11 mouse cellular contexts compared by ENCODE assay signal in genomic region chr2:74732513-74733316, GRCm38 (mm10). TPM values are rescaled to one million over a fixed set of nuclear protein-coding genes. Genes with fewer than 3 reads are reported as not detected.
DNase-seq lines count a peak whose midpoint lies in the region; ATAC-seq and TF ChIP-seq lines count a peak whose summit lies in the region.
"Had no signal": no experiment of that assay in that cellular context is flagged by ENCODE, and none has a peak within 500 bp of the region (broad histone marks: within the 10 kb centered on the region; RNA-seq: fewer than 3 reads in every experiment).

No protein-coding gene starts in this region.

- WGBS in forebrain, embryonic 12.5 days, result 1% methylated on average over 52 of the region's 52 CpGs
- 1% methylated on average over 48 of the region's 52 CpGs for WGBS in forebrain, postnatal 0 days
- WGBS in lung, embryonic 15.5 days, result under 1% methylated on average over 52 of the region's 52 CpGs
- WGBS in lung, postnatal 0 days, result 2% methylated on average over 42 of the region's 52 CpGs
- WGBS in stomach, embryonic 16.5 days, result 4% methylated on average over 52 of the region's 52 CpGs

- H3K36me3 ChIP-seq in forebrain, embryonic 12.5 days (replicated peaks), result no peaks in the 10 kb centered on the region
- no peaks in the 10 kb centered on the region for H3K36me3 ChIP-seq in forebrain, postnatal 0 days (ENCODE audit: insufficient read depth)
- no peaks in the 10 kb centered on the region for H3K36me3 ChIP-seq in lung, embryonic 15.5 days
- H3K36me3 ChIP-seq in lung, postnatal 0 days (ENCODE audit: insufficient read depth, low read length), result no peaks in the 10 kb centered on the region
- no peaks in the 10 kb centered on the region for H3K36me3 ChIP-seq in stomach, embryonic 16.5 days (ENCODE audit: control insufficient read depth, insufficient read depth, low read length)

- peaks cover 98% of the 10 kb centered on the region for H3K27me3 ChIP-seq in forebrain, embryonic 12.5 days
- H3K27me3 ChIP-seq in forebrain, postnatal 0 days (ENCODE audit: insufficient read depth, low read length), result peaks cover 88% of the 10 kb centered on the region
- H3K27me3 ChIP-seq in lung, embryonic 15.5 days, result peaks cover 99% of the 10 kb centered on the region
- peaks cover 90% of the 10 kb centered on the region for H3K27me3 ChIP-seq in lung, postnatal 0 days (replicated peaks; ENCODE audit: insufficient read depth, low read length)
- peaks cover 91% of the 10 kb centered on the region for H3K27me3 ChIP-seq in stomach, embryonic 16.5 days (ENCODE audit: control insufficient read depth, insufficient read depth, low read length)

- no peak overlapping the region for H3K27ac ChIP-seq in forebrain, embryonic 12.5 days
- H3K27ac ChIP-seq in forebrain, postnatal 0 days (ENCODE audit: low read depth, low read length), result no peak overlapping the region
- no peak overlapping the region for H3K27ac ChIP-seq in lung, embryonic 15.5 days
- H3K27ac ChIP-seq in lung, postnatal 0 days (ENCODE audit: low read length), result no peak overlapping the region
- no peak overlapping the region for H3K27ac ChIP-seq in stomach, embryonic 16.5 days (ENCODE audit: low read length)

- H3K9ac ChIP-seq in forebrain, embryonic 12.5 days, result no peak overlapping the region
- H3K9ac ChIP-seq in forebrain, postnatal 0 days, result no peak overlapping the region
- H3K9ac ChIP-seq in lung, embryonic 15.5 days, result no peak overlapping the region
- no peak overlapping the region for H3K9ac ChIP-seq in lung, postnatal 0 days (replicated peaks; ENCODE audit: low read depth)
- H3K9ac ChIP-seq in stomach, embryonic 16.5 days (ENCODE audit: low read length), result no peak overlapping the region

- 0 out of 2 replicates have a peak, but pooled peaks cover 14% of the 10 kb centered on the region for H3K4me1 ChIP-seq in forebrain, embryonic 12.5 days
- no peaks in the 10 kb centered on the region for H3K4me1 ChIP-seq in forebrain, postnatal 0 days (ENCODE audit: insufficient read depth)
- H3K4me1 ChIP-seq in lung, embryonic 15.5 days, result peaks cover 12% of the 10 kb centered on the region; the same call in 1 of the 2 replicates
- no peaks in the 10 kb centered on the region for H3K4me1 ChIP-seq in lung, postnatal 0 days (ENCODE audit: insufficient read depth, low read depth, low read length)
- no peaks in the 10 kb centered on the region for H3K4me1 ChIP-seq in stomach, embryonic 16.5 days (ENCODE audit: control insufficient read depth, insufficient read depth, low read length)

- 0 out of 2 replicates have a peak overlapping the region, but pooled peaks have one; percentile 4 for H3K4me3 ChIP-seq in forebrain, embryonic 12.5 days (replicated peaks)
- no peak overlapping the region for H3K4me3 ChIP-seq in forebrain, postnatal 0 days (ENCODE audit: low read depth, low read length)
- H3K4me3 ChIP-seq in lung, embryonic 15.5 days, result peak overlapping the region; percentile 8; the same call in 1 of the 2 replicates
- H3K4me3 ChIP-seq in lung, postnatal 0 days (ENCODE audit: low read depth, low read length), result no peak overlapping the region; the same call in 1 of the 2 replicates
- H3K4me3 ChIP-seq in stomach, embryonic 16.5 days (replicated peaks; ENCODE audit: low read length), result peak overlapping the region; percentile 9

- TF ChIP-seq EP300 in lung, postnatal 0 days (IDR thresholded peaks at IDR 0.05), result no peak

- ATAC-seq in forebrain, embryonic 12.5 days (ENCODE audit: low FRiP score), result no peak
- ATAC-seq in forebrain, postnatal 0 days, result no peak
- no peak for ATAC-seq in lung, embryonic 15.5 days (ENCODE audit: borderline replicate concordance, extremely low read depth, low FRiP score, low TSS enrichment)
- no peak for ATAC-seq in lung, postnatal 0 days
- ATAC-seq in stomach, embryonic 16.5 days (ENCODE audit: insufficient read depth, low FRiP score), result no peak
- ATAC-seq in CD4-positive, CD25-positive, alpha-beta regulatory T cell, adult 4 months, result no peak

- H3K4me2 ChIP-seq in forebrain, embryonic 12.5 days, result no peak overlapping the region
- no peak overlapping the region for H3K4me2 ChIP-seq in forebrain, postnatal 0 days (ENCODE audit: low read depth)
- H3K4me2 ChIP-seq in lung, embryonic 15.5 days, result 0 out of 2 replicates have a peak overlapping the region, but pooled peaks have one; percentile 10
- H3K4me2 ChIP-seq in lung, postnatal 0 days (replicated peaks; ENCODE audit: low read depth, low read length), result no peak overlapping the region
- peak overlapping the region; percentile 23 for H3K4me2 ChIP-seq in stomach, embryonic 16.5 days (ENCODE audit: low read depth, low read length)

- DNase-seq in forebrain, postnatal 0 days, result no peak
- no peak for DNase-seq in lung, postnatal 0 days (ENCODE audit: low spot score)
- peak; percentile 56 for DNase-seq in kidney, postnatal 10 days
- DNase-seq in left cerebral cortex, postnatal 14 days (ENCODE audit: low spot score in 2 of 2), result no peak
- DNase-seq: cerebellum, adult 11 months had no signal

- no peaks in the 10 kb centered on the region for H3K9me3 ChIP-seq in forebrain, embryonic 12.5 days
- no peaks in the 10 kb centered on the region for H3K9me3 ChIP-seq in forebrain, postnatal 0 days (ENCODE audit: low read length)
- no peaks in the 10 kb centered on the region for H3K9me3 ChIP-seq in lung, embryonic 15.5 days
- no peaks in the 10 kb centered on the region for H3K9me3 ChIP-seq in lung, postnatal 0 days (ENCODE audit: low read length)
- no peaks in the 10 kb centered on the region for H3K9me3 ChIP-seq in stomach, embryonic 16.5 days (replicated peaks; ENCODE audit: control insufficient read depth, low read length)

- intact Hi-C loops in left cerebral cortex, postnatal 14 days (cut with DNase I), result no loop called here

- TF ChIP-seq CTCF in forebrain, postnatal 0 days (IDR thresholded peaks at IDR 0.05; ENCODE audit: low read depth), result no peak
- no peak for TF ChIP-seq CTCF in lung, postnatal 0 days (IDR thresholded peaks at IDR 0.05)

RNA-seq across cellular contexts. Expression of gene Gm28230, which starts 6.2 kb away (rescaled TPM):
- polyA plus RNA-seq in forebrain, embryonic 12.5 days (2016; fragmentation: Nextera tagmentation; extraction: Ambion mirVana), result not detected in 2 replicates
- total RNA-seq in forebrain, postnatal 0 days (2014; rRNA removed), result not detected in 2 replicates
- polyA plus RNA-seq in forebrain, postnatal 0 days (2015; fragmentation: Nextera tagmentation; extraction: Ambion mirVana), result not detected in 2 replicates
- 0.05 TPM in 1 of 2 replicates, not detected in the other for polyA plus RNA-seq in lung, embryonic 15.5 days (2015; fragmentation: Nextera tagmentation; extraction: Ambion mirVana)
- not detected in 2 replicates for polyA plus RNA-seq in lung, postnatal 0 days (2015; fragmentation: Nextera tagmentation; extraction: Ambion mirVana)
- polyA plus RNA-seq in stomach, embryonic 16.5 days (2015; fragmentation: Nextera tagmentation; extraction: Ambion mirVana), result 0.10 and 0.13 TPM in 2 replicates
- not detected for total RNA-seq in left cerebral cortex, postnatal 14 days (2021)
- polyA plus RNA-seq in CD4-positive, CD25-positive, alpha-beta regulatory T cell, adult 4 months (2017; shearing (Covaris generic)), result not detected
- polyA plus RNA-seq: C2C12; liver, embryonic 16.5 days had no signal

RNA-seq across cellular contexts. Expression of gene Hoxd4, which starts 21.0 kb away (rescaled TPM):
- not detected in 2 replicates for polyA plus RNA-seq in forebrain, embryonic 12.5 days (2016; fragmentation: Nextera tagmentation; extraction: Ambion mirVana)
- not detected in 2 replicates for total RNA-seq in forebrain, postnatal 0 days (2014; rRNA removed)
- not detected in 2 replicates for polyA plus RNA-seq in forebrain, postnatal 0 days (2015; fragmentation: Nextera tagmentation; extraction: Ambion mirVana)
- 0.19 TPM in 1 of 2 replicates, not detected in the other for polyA plus RNA-seq in lung, embryonic 15.5 days (2015; fragmentation: Nextera tagmentation; extraction: Ambion mirVana)
- not detected in 2 replicates for polyA plus RNA-seq in lung, postnatal 0 days (2015; fragmentation: Nextera tagmentation; extraction: Ambion mirVana)
- 0.29 and 0.39 TPM in 2 replicates for polyA plus RNA-seq in stomach, embryonic 16.5 days (2015; fragmentation: Nextera tagmentation; extraction: Ambion mirVana)
- total RNA-seq in left cerebral cortex, postnatal 14 days (2021), result not detected
- polyA plus RNA-seq in CD4-positive, CD25-positive, alpha-beta regulatory T cell, adult 4 months (2017; shearing (Covaris generic)), result not detected
- polyA plus RNA-seq: C2C12; liver, embryonic 16.5 days had no signal

RNA-seq across cellular contexts. Expression of gene Hoxd3, which starts 21.0 kb away (rescaled TPM):
- polyA plus RNA-seq in forebrain, embryonic 12.5 days (2016; fragmentation: Nextera tagmentation; extraction: Ambion mirVana), result not detected in 2 replicates
- total RNA-seq in forebrain, postnatal 0 days (2014; rRNA removed), result not detected in 2 replicates
- not detected in 2 replicates for polyA plus RNA-seq in forebrain, postnatal 0 days (2015; fragmentation: Nextera tagmentation; extraction: Ambion mirVana)
- polyA plus RNA-seq in lung, embryonic 15.5 days (2015; fragmentation: Nextera tagmentation; extraction: Ambion mirVana), result 0.16 and 0.67 TPM in 2 replicates
- polyA plus RNA-seq in lung, postnatal 0 days (2015; fragmentation: Nextera tagmentation; extraction: Ambion mirVana), result not detected in 2 replicates
- polyA plus RNA-seq in stomach, embryonic 16.5 days (2015; fragmentation: Nextera tagmentation; extraction: Ambion mirVana), result 7.4 and 9.2 TPM in 2 replicates
- not detected for total RNA-seq in left cerebral cortex, postnatal 14 days (2021)
- not detected for polyA plus RNA-seq in CD4-positive, CD25-positive, alpha-beta regulatory T cell, adult 4 months (2017; shearing (Covaris generic))
- polyA plus RNA-seq: C2C12 had no signal

RNA-seq across cellular contexts. Expression of gene Hoxd8, which starts 28.3 kb away (rescaled TPM):
- 0.08 TPM in 1 of 2 replicates, not detected in the other for polyA plus RNA-seq in forebrain, embryonic 12.5 days (2016; fragmentation: Nextera tagmentation; extraction: Ambion mirVana)
- 0.10 TPM in 1 of 2 replicates, not detected in the other for total RNA-seq in forebrain, postnatal 0 days (2014; rRNA removed)
- 0.22 TPM in 1 of 2 replicates, not detected in the other for polyA plus RNA-seq in forebrain, postnatal 0 days (2015; fragmentation: Nextera tagmentation; extraction: Ambion mirVana)
- 0.39 and 0.50 TPM in 2 replicates for polyA plus RNA-seq in lung, embryonic 15.5 days (2015; fragmentation: Nextera tagmentation; extraction: Ambion mirVana)
- polyA plus RNA-seq in lung, postnatal 0 days (2015; fragmentation: Nextera tagmentation; extraction: Ambion mirVana), result 0.44 and 0.50 TPM in 2 replicates
- 1.7 and 2.8 TPM in 2 replicates for polyA plus RNA-seq in stomach, embryonic 16.5 days (2015; fragmentation: Nextera tagmentation; extraction: Ambion mirVana)
- total RNA-seq in left cerebral cortex, postnatal 14 days (2021), result not detected
- not detected for polyA plus RNA-seq in CD4-positive, CD25-positive, alpha-beta regulatory T cell, adult 4 months (2017; shearing (Covaris generic))
- polyA plus RNA-seq: C2C12 had no signal

RNA-seq across cellular contexts. Expression of gene Hoxd1, which starts 30.1 kb away (rescaled TPM):
- 0.31 and 0.52 TPM in 2 replicates for polyA plus RNA-seq in forebrain, embryonic 12.5 days (2016; fragmentation: Nextera tagmentation; extraction: Ambion mirVana)
- not detected in 2 replicates for total RNA-seq in forebrain, postnatal 0 days (2014; rRNA removed)
- polyA plus RNA-seq in forebrain, postnatal 0 days (2015; fragmentation: Nextera tagmentation; extraction: Ambion mirVana), result not detected in 2 replicates
- not detected in 2 replicates for polyA plus RNA-seq in lung, embryonic 15.5 days (2015; fragmentation: Nextera tagmentation; extraction: Ambion mirVana)
- not detected in 2 replicates for polyA plus RNA-seq in lung, postnatal 0 days (2015; fragmentation: Nextera tagmentation; extraction: Ambion mirVana)
- polyA plus RNA-seq in stomach, embryonic 16.5 days (2015; fragmentation: Nextera tagmentation; extraction: Ambion mirVana), result not detected in 2 replicates
- total RNA-seq in left cerebral cortex, postnatal 14 days (2021), result not detected
- polyA plus RNA-seq in CD4-positive, CD25-positive, alpha-beta regulatory T cell, adult 4 months (2017; shearing (Covaris generic)), result not detected
- polyA plus RNA-seq: C2C12; liver, embryonic 16.5 days had no signal

Comparison
In these comparisons a context has a peak if more than half of its experiments do, and no peak if none do; other contexts are left out.
1. H3K4me2 ChIP-seq: peak in lung, embryonic 15.5 days (single experiment) and stomach, embryonic 16.5 days (single experiment); none in forebrain, embryonic 12.5 days (single experiment), forebrain, postnatal 0 days (single experiment) and lung, postnatal 0 days (single experiment).
2. H3K4me3 ChIP-seq: peak in forebrain, embryonic 12.5 days (single experiment), lung, embryonic 15.5 days (single experiment) and stomach, embryonic 16.5 days (single experiment); none in forebrain, postnatal 0 days (single experiment) and lung, postnatal 0 days (single experiment).